Mouse (Mus musculus): ENCODE measurements around the gene Aoc1.

DNA sequence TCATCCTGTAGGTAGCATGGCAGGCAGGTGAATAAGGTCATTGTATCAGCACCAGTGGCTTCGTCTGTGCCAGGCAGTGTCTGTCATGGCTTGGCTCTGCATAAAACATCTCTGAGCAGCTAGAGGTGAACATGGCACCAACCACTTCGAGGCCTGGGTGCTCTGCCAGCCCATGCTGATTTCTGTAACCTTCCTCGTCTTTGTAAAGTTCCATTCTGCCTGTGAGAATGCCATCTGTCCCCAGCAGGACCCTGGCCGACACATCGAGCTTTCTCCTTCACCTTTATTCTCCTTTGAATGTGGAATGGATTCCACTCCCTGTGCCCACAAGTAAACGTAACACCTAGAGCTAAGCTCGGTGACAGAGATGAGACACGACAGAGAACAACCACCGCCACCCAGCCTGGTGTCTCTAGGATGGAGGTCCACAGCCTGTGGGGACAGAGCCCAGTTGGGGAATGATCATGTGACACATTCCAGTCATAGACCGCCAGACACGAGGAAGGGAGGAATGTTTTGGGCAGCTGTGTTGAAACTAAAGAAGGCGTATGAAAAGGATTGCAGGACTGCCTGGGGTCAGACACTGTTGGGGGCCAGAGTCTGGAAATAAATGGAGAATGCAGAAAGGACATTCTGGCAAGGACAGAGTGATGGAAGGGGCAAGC is 10.9 kb upstream of the Aoc1 start:
- TF ChIP-seq POLR2A (IDR thresholded peaks at IDR 0.05; ENCODE audit: low read depth, low read length), result no peak
- no peak for TF ChIP-seq CTCF (IDR thresholded peaks at IDR 0.05; ENCODE audit: borderline replicate concordance, insufficient read depth, low read length)
